12 mouse cellular contexts compared by ENCODE assay signal in the genomic region with DNA sequence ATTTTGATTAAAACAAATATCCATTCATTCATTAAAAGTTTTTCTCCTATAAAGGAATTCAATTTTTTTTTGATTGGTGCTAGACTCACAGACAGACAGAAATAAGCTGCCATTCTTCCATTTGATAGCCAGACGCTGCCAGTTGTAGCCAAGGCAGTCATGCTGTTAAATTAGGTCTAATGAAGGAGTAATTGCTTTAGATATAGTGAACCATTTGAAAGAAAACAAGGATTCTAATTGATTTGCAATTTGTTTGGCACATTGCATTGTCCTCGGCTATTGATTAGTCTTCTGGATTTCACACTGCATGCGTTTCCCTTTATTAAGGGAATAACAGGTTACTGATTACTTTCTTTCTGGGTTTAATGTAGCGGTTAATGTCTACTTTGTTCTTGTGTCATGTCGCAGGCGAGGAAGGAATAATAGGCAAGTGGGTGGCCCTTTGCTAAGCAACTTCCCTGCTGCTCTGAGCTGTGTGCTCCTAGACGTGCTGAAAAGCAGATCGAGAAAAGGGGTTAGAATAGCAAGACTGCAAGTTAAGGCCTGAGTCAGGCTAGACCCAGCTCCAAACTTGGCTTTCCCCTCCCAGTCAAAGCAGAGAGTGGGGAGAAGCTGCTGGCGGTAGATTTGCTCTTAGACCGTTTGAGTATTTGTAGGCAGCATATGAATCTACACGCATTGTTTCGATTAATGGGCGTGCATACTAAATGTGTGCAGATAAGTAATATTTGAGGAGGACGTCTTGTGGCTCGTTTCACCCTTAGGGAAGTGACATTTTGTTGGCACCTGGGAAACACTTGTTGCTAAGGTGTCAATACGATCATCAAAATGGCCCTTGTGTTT.
DNase-seq lines count a peak whose midpoint lies in the region; ATAC-seq lines count a peak whose summit lies in the region.
"Had no signal": no experiment of that assay in that cellular context is flagged by ENCODE, and none has a peak within 500 bp of the region (broad histone marks: within the 10 kb centered on the region; RNA-seq: fewer than 3 reads in every experiment).

No protein-coding gene starts in this region.

- no peaks in the 10 kb centered on the region for H3K9me3 ChIP-seq in heart, embryonic 16.5 days (replicated peaks; ENCODE audit: control insufficient read depth, low read length)
- no peaks in the 10 kb centered on the region for H3K9me3 ChIP-seq in embryonic facial prominence, embryonic 11.5 days (replicated peaks; ENCODE audit: control insufficient read depth, low read length)
- H3K9me3 ChIP-seq in hindbrain, embryonic 14.5 days (ENCODE audit: control insufficient read depth, low read length): no peaks in the 10 kb centered on the region
- H3K9me3 ChIP-seq: lung, embryonic 15.5 days had no signal

- H3K4me3 ChIP-seq in heart, embryonic 16.5 days (ENCODE audit: low read length): peak overlapping the region; percentile 23
- no peak overlapping the region for H3K4me3 ChIP-seq in embryonic facial prominence, embryonic 11.5 days (ENCODE audit: low read depth, low read length)
- no peak overlapping the region for H3K4me3 ChIP-seq in hindbrain, embryonic 14.5 days (replicated peaks; ENCODE audit: low read length)
- H3K4me3 ChIP-seq: lung, embryonic 15.5 days had no signal

- H3K4me2 ChIP-seq in heart, embryonic 16.5 days (ENCODE audit: low read depth, low read length): peak overlapping the region; percentile 47; the same call in 1 of the 2 replicates
- H3K4me2 ChIP-seq in embryonic facial prominence, embryonic 11.5 days (ENCODE audit: low read depth, low read length): no peak overlapping the region
- peak overlapping the region; percentile 36 for H3K4me2 ChIP-seq in hindbrain, embryonic 14.5 days (replicated peaks)
- H3K4me2 ChIP-seq: lung, embryonic 15.5 days had no signal

- WGBS in heart, embryonic 16.5 days: 24% methylated on average over 16 of the region's 16 CpGs
- 4% methylated on average over 16 of the region's 16 CpGs for WGBS in embryonic facial prominence, embryonic 11.5 days
- 4% methylated on average over 16 of the region's 16 CpGs for WGBS in hindbrain, embryonic 14.5 days

- H3K27me3 ChIP-seq in heart, embryonic 16.5 days (ENCODE audit: control insufficient read depth, insufficient read depth, low read length): no peaks in the 10 kb centered on the region
- 0 out of 2 replicates have a peak, but pooled peaks cover 2% of the 10 kb centered on the region for H3K27me3 ChIP-seq in embryonic facial prominence, embryonic 11.5 days (ENCODE audit: control insufficient read depth, insufficient read depth, low read length)
- peaks cover 98% of the 10 kb centered on the region for H3K27me3 ChIP-seq in hindbrain, embryonic 14.5 days (ENCODE audit: control insufficient read depth, insufficient read depth, low read length)
- H3K27me3 ChIP-seq: lung, embryonic 15.5 days had no signal

- ATAC-seq in heart, embryonic 16.5 days (replicated peaks; ENCODE audit: extremely low read depth, insufficient read depth, low FRiP score): no peak
- ATAC-seq in embryonic facial prominence, embryonic 11.5 days (replicated peaks; ENCODE audit: insufficient number of reproducible peaks, low FRiP score, low TSS enrichment, low read depth): peak; percentile 53; the same call in 1 of the 2 replicates
- ATAC-seq in hindbrain, embryonic 14.5 days (ENCODE audit: low FRiP score): peak; percentile 65; the same call in 1 of the 2 replicates

- H3K9ac ChIP-seq in heart, embryonic 16.5 days (ENCODE audit: low read length): no peak overlapping the region
- H3K9ac ChIP-seq in embryonic facial prominence, embryonic 11.5 days (replicated peaks; ENCODE audit: low read length): no peak overlapping the region
- no peak overlapping the region for H3K9ac ChIP-seq in hindbrain, embryonic 14.5 days
- H3K9ac ChIP-seq: lung, embryonic 15.5 days had no signal

- no peak overlapping the region for H3K27ac ChIP-seq in heart, embryonic 16.5 days (ENCODE audit: low read length)
- H3K27ac ChIP-seq in embryonic facial prominence, embryonic 11.5 days (replicated peaks; ENCODE audit: low read depth, low read length): no peak overlapping the region
- H3K27ac ChIP-seq in hindbrain, embryonic 14.5 days: no peak overlapping the region
- H3K27ac ChIP-seq: lung, embryonic 15.5 days had no signal

- no peak for DNase-seq in heart, postnatal 10 days
- peak; percentile 47 for DNase-seq in embryonic facial prominence, embryonic 11.5 days (ENCODE audit: low spot score)
- DNase-seq in hindbrain, embryonic 14.5 days (ENCODE audit: low spot score): peak; percentile 59
- DNase-seq in neural tube, embryonic 10.5 days (ENCODE audit: extremely low spot score, low spot score): peak; percentile 39
- DNase-seq in gastrocnemius, postnatal 14 days: no peak
- no peak for DNase-seq in gastrocnemius, adult 8-10 months (ENCODE audit: low spot score in 2 of 2)
- DNase-seq in gastrocnemius, adult 18-20 months (ENCODE audit: low spot score): no peak
- DNase-seq: cerebellum, postnatal 14 days; heart, postnatal 36 days; thymus, adult 2 months had no signal

- intact Hi-C loops in heart, postnatal 10 days (cut with DNase I): no loop called here
- intact Hi-C loops in gastrocnemius, postnatal 14 days (cut with DNase I; ENCODE audit: low total_unique reads): no loop called here

- no peaks in the 10 kb centered on the region for H3K4me1 ChIP-seq in heart, embryonic 16.5 days (ENCODE audit: control insufficient read depth, insufficient read depth, low read length)
- H3K4me1 ChIP-seq in embryonic facial prominence, embryonic 11.5 days (ENCODE audit: control insufficient read depth, insufficient read depth, low read length): no peaks in the 10 kb centered on the region
- no peaks in the 10 kb centered on the region for H3K4me1 ChIP-seq in hindbrain, embryonic 14.5 days (replicated peaks; ENCODE audit: control insufficient read depth, insufficient read depth, low read length)
- H3K4me1 ChIP-seq: lung, embryonic 15.5 days had no signal

- no peaks in the 10 kb centered on the region for H3K36me3 ChIP-seq in heart, embryonic 16.5 days (ENCODE audit: control insufficient read depth, insufficient read depth)
- H3K36me3 ChIP-seq in embryonic facial prominence, embryonic 11.5 days (replicated peaks; ENCODE audit: control insufficient read depth, insufficient read depth, low read depth, low read length): no peaks in the 10 kb centered on the region
- no peaks in the 10 kb centered on the region for H3K36me3 ChIP-seq in hindbrain, embryonic 14.5 days (replicated peaks; ENCODE audit: control insufficient read depth, insufficient read depth)
- H3K36me3 ChIP-seq: lung, embryonic 15.5 days had no signal

Comparison
In these comparisons a context has a peak if more than half of its experiments do, and no peak if none do; other contexts are left out.
1. DNase-seq: peak in embryonic facial prominence, embryonic 11.5 days (single experiment), hindbrain, embryonic 14.5 days (single experiment) and neural tube, embryonic 10.5 days (single experiment); none in heart, postnatal 10 days (0 of 2), gastrocnemius, postnatal 14 days (single experiment), gastrocnemius, adult 8-10 months (0 of 2) and gastrocnemius, adult 18-20 months (single experiment).